Mouse (Mus musculus) embryonic fibroblast, embryonic 13.5 days (primary cell): ENCODE measurements around the gene Adad2. TPM values are rescaled to one million over a fixed set of nuclear protein-coding genes. Genes with fewer than 3 reads are reported as not detected.

Experiments
- H3K27ac ChIP-seq: 2 replicates; pipeline ENCODE4 v1.5.1; 2012; ENCODE audit warnings: low read length, control low read depth, inconsistent platforms; ENCODE audit not compliant: insufficient read depth
- H3K4me1 ChIP-seq: 2 replicates; pipeline ENCODE4 v1.6.1; 2011; ENCODE audit warnings: low read length; ENCODE audit not compliant: control insufficient read depth, insufficient read depth
- H3K4me3 ChIP-seq: 2 replicates; pipeline ENCODE4 v1.5.1; 2011; ENCODE audit warnings: mild to moderate bottlenecking, control low read depth, low read length; ENCODE audit not compliant: insufficient read depth
- CTCF ChIP-seq: IDR thresholded peaks from 2 replicates; pipeline ENCODE4 v1.5.1; 2011; ENCODE audit warnings: mild to moderate bottlenecking, control low read depth, low read length, moderate library complexity, borderline replicate concordance; ENCODE audit not compliant: insufficient read depth
- POLR2A ChIP-seq: IDR thresholded peaks from 2 replicates; pipeline ENCODE4 v1.6.1; 2011; ENCODE audit warnings: low read depth, mild to moderate bottlenecking, control low read depth, low read length, moderate library complexity
- polyA plus RNA-seq: library from polyadenylated mRNA; stranded (reverse); fragments of >200 nt; gene quantifications from 2 replicates; pipeline ENCODE4 v1.2.4, GENCODE M21; 2011; ENCODE audit warnings: low read depth; ENCODE audit not compliant: missing spikeins, insufficient read length

Gene Adad2
- polyA plus RNA-seq, 1 experiment = not detected

DNA sequence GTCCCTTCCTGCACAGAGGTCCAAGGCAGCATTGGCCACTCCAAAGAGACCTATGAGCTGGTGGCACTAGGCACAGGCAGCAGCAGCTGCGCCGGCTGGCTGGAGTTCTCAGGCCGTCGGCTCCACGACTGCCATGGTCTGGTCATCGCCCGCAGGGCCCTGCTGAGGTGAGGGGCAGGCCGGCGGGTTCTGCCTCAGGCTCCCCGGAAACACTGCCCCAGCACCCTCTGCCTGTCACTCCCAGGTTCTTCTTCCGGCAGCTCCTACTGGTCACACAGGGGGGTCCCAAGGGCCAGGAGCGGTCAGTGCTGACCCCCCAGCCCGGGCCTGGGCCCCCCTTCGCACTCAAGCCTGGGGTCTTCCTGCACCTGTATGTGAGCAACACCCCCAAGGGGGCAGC is 2.5 kb downstream of the Adad2 start:
- Histone ChIP-seq H3K27ac (no peak overlapping the region), H3K4me3 (no peak overlapping the region), H3K4me1 (no peaks in the 10 kb centered on the region)
- no peak for TF ChIP-seq CTCF
- TF ChIP-seq POLR2A = no peak

DNA sequence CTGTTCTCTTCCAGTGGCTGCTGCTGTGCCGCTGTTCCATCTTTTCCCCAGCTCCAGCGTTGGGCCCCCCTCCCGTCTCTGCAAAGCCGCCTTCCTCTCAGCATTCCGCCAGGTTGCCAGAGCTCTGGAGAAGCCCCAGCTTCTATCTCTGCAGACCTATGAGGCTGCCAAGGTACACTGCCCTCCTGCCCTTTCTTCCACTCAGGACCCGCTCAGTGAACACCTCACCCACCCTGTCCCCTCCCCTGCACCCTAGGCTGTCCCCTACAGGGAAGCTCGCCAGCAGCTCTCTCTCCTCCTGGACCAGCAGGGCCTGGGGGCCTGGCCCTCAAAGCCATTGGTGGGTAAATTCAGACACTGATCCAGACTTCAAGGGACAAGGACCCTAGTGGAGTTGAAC is 3.8 kb downstream of the Adad2 start:
- TF ChIP-seq POLR2A (no peak), CTCF (no peak)
- H3K4me3 ChIP-seq = no peak overlapping the region
- no peak overlapping the region for H3K27ac ChIP-seq
- H3K4me1 ChIP-seq = no peaks in the 10 kb centered on the region

DNA sequence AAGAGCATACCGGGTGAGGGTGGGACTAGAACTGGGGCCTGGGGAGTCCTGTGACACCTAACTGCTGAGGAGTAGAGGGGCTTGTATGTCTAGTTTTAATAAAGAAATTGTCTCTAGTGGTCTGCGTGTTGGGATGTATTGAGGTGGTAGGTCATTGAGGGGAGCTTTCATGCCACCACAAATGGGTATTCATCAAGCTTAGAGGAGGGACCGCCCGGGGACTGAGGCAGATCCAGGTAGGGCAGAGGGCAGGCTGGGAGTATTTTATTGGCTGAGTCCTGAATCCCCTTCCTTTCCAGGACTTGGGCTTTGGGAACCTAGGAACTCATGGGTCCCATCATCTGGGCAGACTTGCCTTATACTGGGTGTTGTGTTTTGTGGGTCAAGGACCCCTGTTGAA is 4.3 kb downstream of the Adad2 start:
- TF ChIP-seq POLR2A (no peak), CTCF (no peak)
- Histone ChIP-seq H3K27ac (no peak overlapping the region), H3K4me3 (no peak overlapping the region), H3K4me1 (no peaks in the 10 kb centered on the region)

DNA sequence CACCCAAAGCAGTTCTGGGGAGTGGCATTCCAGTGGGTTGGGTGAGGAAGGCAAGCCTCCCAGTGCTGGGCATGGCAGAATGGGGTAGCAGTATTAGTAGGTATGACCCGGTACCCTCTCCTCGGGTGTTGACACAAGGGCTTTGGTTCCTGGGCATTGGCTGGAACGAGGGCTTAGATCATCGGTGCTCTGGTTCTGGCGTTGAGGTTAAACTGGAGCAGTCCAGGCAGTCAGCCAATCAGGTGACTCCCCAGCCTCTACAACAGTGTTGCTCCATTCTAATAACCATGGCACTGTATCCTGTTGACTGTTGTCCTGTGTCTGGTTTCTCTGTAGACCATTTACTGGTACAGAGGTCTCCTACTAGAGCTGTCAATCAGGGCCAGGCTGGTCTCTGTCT is 5.0 kb downstream of the Adad2 start:
- Histone ChIP-seq H3K4me3 (no peak overlapping the region), H3K27ac (no peak overlapping the region), H3K4me1 (no peaks in the 10 kb centered on the region)
- no peak for TF ChIP-seq POLR2A

DNA sequence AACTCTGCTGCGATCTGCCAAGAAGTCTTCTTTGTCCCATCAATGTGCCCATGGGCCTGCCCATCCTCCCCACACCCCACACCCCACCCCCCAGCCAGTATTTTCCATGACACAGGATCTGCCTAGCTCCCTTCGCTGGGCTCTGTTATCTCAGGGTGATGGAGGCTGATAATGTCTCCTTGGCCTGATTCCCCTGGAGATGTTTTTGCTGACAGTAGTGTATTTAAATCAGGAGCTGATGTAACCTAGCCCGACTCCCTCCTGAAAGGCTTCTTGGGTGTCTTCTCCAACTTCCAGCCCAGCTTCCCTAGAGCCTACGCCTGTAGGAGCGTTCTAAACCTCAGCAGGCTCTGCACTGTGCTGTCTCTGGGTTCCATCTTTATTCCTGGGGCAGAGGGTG is 6.3 kb downstream of the Adad2 start:
- TF ChIP-seq POLR2A = no peak
- no peak for TF ChIP-seq CTCF
- Histone ChIP-seq H3K4me3 (no peak overlapping the region), H3K27ac (no peak overlapping the region), H3K4me1 (no peaks in the 10 kb centered on the region)

DNA sequence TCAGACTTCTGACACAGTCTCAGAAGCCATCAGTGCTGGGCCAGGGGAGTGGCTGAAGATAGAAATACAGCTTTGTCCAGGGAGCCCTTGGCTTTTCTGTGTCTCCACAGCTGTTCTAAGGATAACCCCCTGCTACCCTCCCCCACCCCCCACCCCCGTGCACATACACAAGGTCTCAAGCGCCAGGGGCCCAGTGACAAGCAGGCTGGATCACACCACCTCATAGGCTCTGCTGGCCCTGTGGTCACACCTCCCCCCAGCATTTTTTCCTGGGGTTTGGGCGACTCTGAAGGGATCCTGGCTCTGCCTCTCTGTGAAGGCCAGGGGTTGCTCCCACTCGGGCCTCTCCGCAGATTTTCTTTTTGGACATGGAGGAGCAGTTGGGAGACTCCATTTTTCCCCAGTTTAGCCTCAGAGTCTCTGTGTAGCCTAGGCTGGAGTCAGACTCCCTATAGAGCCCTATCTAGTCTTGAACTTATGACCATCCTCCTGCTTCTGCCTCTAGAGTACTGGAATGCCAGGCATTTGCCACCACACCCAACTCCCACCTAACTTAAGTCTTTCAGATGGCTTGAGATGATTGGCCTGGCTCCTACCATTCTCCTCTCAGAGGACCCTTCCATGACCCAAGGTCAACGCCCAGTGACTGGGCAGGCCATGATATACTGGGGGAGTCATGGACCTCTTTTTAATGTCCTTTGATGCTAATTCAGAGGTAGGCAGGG is 7.7 kb downstream of the Adad2 start:
- H3K4me1 ChIP-seq = no peaks in the 10 kb centered on the region
- H3K4me3 ChIP-seq = no peak overlapping the region
- TF ChIP-seq POLR2A (no peak), CTCF (no peak)
- H3K27ac ChIP-seq = no peak overlapping the region

- TF ChIP-seq CTCF (no peak), POLR2A (no peak)
- Histone ChIP-seq H3K4me1 (no peaks in the 10 kb centered on the region), H3K4me3 (no peak overlapping the region), H3K27ac (no peak overlapping the region)
Observed at GRCm38 (mm10) chr8:119620848-119621465, 8.4 kb downstream of the Adad2 start.

DNA sequence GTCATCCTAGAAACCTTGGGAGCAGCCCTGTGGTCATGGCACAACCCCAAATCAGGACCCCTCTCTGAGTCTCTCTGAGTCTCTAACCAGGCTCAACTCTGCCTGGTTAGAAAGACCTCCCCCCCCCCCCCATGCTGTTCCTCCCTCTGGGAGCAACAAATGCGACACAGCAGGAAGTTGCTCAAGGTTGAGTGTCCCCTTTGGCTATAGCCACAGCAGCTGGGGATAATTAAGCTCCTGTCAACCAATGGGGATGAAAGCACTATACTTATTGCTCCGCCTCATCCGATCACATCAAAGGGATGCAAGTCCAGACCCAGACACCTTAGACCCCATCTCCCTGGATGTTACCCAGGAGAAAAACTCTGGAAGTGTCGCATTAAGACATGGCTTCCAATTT is 10.0 kb downstream of the Adad2 start:
- TF ChIP-seq POLR2A (no peak), CTCF (no peak)
- Histone ChIP-seq H3K4me3 (no peak overlapping the region), H3K4me1 (no peaks in the 10 kb centered on the region), H3K27ac (no peak overlapping the region)

DNA sequence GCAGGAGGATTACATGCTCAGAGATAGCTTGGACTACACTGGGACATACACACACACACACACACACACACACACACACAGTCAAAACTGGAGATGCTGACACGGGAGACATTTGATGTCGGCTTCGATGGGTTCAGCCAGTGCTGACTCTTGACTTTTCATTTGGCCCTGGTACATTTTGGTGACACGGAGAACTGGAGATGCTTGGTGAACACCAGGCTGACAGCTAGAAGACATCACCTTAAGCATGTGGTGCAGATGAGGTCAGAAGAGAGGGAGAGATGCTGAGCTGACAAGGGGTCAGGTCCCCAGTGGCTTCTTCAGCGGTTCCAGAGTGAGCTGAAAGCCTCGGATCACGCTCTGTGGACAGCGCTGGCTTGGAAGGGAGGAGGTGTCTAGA is 10.5 kb downstream of the Adad2 start:
- Histone ChIP-seq H3K27ac (no peak overlapping the region), H3K4me1 (no peaks in the 10 kb centered on the region), H3K4me3 (no peak overlapping the region)
- TF ChIP-seq POLR2A (no peak), CTCF (no peak)

GRCm38 (mm10) chr8:119623744-119624143 is 11.2 kb downstream of the Adad2 start:
- TF ChIP-seq POLR2A = no peak
- no peak for TF ChIP-seq CTCF
- Histone ChIP-seq H3K4me1 (no peaks in the 10 kb centered on the region), H3K4me3 (no peak overlapping the region), H3K27ac (no peak overlapping the region)
